Mouse (Mus musculus) kidney, adult 2 months (tissue): ENCODE data around the gene Ceacam15. TPM values are rescaled to one million over a fixed set of nuclear protein-coding genes. Genes with fewer than 3 reads are reported as not detected.

ENCODE experiments used
- DNase-seq: peaks from one replicate; pipeline ENCODE4 v3.0.0; 2021
- H3K27ac ChIP-seq: fragments of 200-500 bp; 2 replicates; pipeline ENCODE4 v1.5.1; 2012; ENCODE audit warnings: low read depth, low read length, control low read depth, inconsistent platforms; ENCODE audit not compliant: insufficient read depth
- H3K27me3 ChIP-seq: fragments of 200-500 bp; replicated peaks from 2 replicates; pipeline ENCODE4 v1.6.1; 2012; ENCODE audit warnings: mild to moderate bottlenecking, moderate library complexity, low read length, inconsistent platforms; ENCODE audit not compliant: control insufficient read depth, insufficient read depth
- H3K36me3 ChIP-seq: fragments of 200-500 bp; 2 replicates; pipeline ENCODE4 v1.6.1; 2012; ENCODE audit warnings: mild to moderate bottlenecking, moderate library complexity, low read length, inconsistent platforms; ENCODE audit not compliant: control insufficient read depth, insufficient read depth
- H3K4me1 ChIP-seq: fragments of 200-500 bp; 2 replicates; pipeline ENCODE4 v1.6.1; 2011; ENCODE audit warnings: low read length; ENCODE audit not compliant: control insufficient read depth, insufficient read depth
- H3K4me3 ChIP-seq: fragments of 200-500 bp; 2 replicates; pipeline ENCODE4 v1.5.1; 2011; ENCODE audit warnings: mild to moderate bottlenecking, low read depth, low read length, control low read depth; ENCODE audit not compliant: insufficient read depth
- CTCF ChIP-seq: fragments of 200-500 bp; conservative IDR thresholded peaks from 2 replicates; pipeline ENCODE4 v1.5.1; 2011; ENCODE audit warnings: low read depth, mild to moderate bottlenecking, control low read depth, low read length, moderate library complexity, mixed read lengths; ENCODE audit not compliant: insufficient read depth, insufficient read length
- POLR2A ChIP-seq: fragments of 200-500 bp; IDR thresholded peaks from one replicate; pipeline ENCODE4 v1.6.1; 2011; ENCODE audit warnings: low read depth, low read length, control low read depth
- whole genome bisulfite sequencing: fragments of 180-500 bp; shearing (Covaris S2); methylation state at CpG from one replicate; pipeline ENCODE4 v1.1.7; 2018; 5-methylcytosine and 5-hydroxymethylcytosine counted together
- polyA plus RNA-seq: library from polyadenylated mRNA; depleted of rRNA; stranded (reverse); fragments of >200 nt; gene quantifications from 2 replicates; pipeline ENCODE4 v1.2.3, GENCODE M21; 2012; rRNA removed

Ceacam15 gene
- polyA plus RNA-seq, 1 experiment: not detected

DNA sequence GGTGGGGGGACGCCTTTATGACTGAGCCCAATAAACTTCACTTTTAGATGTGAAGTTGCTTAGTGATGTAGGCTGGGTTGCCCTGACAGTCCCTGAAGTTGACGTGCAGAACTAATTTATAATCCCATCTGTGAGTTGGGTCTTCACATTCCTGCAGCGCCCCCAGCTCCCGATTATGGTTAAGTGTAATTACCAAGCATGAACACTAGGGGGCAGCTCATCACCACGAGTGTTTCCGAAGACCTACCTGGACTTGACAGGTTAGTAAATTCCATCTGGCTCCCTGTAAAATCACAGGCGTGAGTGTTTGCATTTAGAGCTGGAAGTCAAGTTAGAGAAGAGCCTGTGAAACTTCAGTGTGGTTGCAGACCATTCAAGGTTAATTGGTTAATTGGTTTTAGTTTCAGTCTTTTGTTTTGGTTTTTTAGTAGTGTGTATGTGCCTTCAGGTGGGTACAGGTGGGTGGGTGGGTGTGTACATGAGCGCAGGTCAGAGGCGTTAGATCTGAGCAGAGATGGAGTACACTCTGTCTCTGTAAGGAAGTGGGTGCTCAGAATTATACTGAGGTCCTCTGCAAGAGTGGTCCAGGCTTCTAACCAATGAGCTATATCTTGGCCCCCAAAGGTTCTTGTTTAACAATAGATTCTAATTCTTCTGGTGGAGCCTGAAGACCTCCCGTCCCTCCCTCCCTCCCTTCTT lies 45.8 kb downstream of the Ceacam15 start:
- 13% methylated on average over 10 of the region's 10 CpGs for WGBS
- peak; percentile 63 for DNase-seq
- H3K27ac ChIP-seq: no peak overlapping the region
- H3K36me3 ChIP-seq: no peaks in the 10 kb centered on the region
- no peak overlapping the region for H3K4me3 ChIP-seq
- TF ChIP-seq POLR2A (no peak), CTCF (peak; percentile 85)
- H3K27me3 ChIP-seq: no peaks in the 10 kb centered on the region
- H3K4me1 ChIP-seq: no peaks in the 10 kb centered on the region

DNA sequence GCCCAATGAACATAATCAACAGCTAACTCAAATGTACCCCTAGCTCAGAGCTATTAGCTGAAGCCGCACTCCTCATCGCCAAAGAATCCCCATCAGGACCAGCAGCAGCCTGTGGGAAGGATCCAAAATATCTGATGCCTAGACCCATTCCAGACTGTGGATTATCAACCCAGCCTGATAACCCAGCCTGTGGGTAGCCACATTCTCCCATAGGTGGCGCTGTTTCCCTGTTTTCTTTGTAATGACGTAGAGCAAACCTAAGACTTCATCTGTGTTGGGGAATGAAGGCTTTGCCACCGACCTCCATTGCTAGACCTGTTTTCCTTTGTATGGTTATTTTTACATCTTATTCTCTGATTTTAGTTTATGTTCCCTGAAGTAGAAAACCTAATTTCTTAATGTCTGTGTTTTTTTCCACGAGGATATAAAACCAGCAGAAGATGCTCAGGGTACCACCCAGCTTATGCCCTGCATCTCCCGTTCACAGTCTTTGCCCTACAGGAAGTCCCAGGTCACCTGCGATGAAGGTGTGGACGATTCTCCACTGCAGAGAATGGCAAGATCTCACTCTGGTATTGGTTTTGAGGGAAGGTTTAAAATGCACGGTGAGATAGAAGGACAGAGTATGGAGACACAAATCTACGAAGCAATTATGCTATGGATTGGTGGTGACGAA lies 47.3 kb downstream of the Ceacam15 start:
- TF ChIP-seq CTCF (peak; percentile 86), POLR2A (no peak)
- DNase-seq: peak; percentile 62
- Histone ChIP-seq H3K36me3 (no peaks in the 10 kb centered on the region), H3K27me3 (no peaks in the 10 kb centered on the region), H3K4me1 (no peaks in the 10 kb centered on the region), H3K4me3 (no peak overlapping the region), H3K27ac (no peak overlapping the region)
- WGBS: 33% methylated on average over 12 of the region's 12 CpGs

DNA sequence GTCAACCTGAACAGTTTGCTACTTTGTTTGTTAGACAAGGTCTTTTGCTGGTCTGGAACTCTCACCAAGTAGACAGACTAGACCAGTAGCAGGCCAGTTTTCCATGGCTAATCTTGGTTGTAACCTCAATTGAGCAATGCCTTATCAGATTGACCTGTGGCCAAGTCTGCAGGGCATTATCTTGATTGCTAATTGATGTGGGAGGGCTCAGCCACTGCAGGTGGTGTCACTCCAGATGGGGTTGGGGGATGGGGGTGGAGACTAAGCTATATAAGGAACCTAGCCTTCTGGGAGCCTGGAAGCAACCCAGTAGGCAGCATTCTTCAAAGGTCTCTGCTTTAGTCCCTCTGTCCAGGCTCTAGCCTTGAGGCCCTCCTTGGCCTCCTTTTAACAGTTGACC lies 51.8 kb downstream of the Ceacam15 start:
- H3K36me3 ChIP-seq: no peaks in the 10 kb centered on the region
- H3K27ac ChIP-seq: no peak overlapping the region
- no peaks in the 10 kb centered on the region for H3K27me3 ChIP-seq
- H3K4me1 ChIP-seq: no peaks in the 10 kb centered on the region
- no peak for TF ChIP-seq POLR2A
- no peak for TF ChIP-seq CTCF
- no peak overlapping the region for H3K4me3 ChIP-seq
- peak; percentile 28 for DNase-seq

- DNase-seq: no peak
- Histone ChIP-seq H3K27me3 (no peaks in the 10 kb centered on the region), H3K27ac (no peak overlapping the region), H3K4me3 (no peak overlapping the region), H3K4me1 (no peaks in the 10 kb centered on the region), H3K36me3 (no peaks in the 10 kb centered on the region)
- TF ChIP-seq CTCF (no peak), POLR2A (no peak)
- WGBS: 58% methylated on average over 4 of the region's 4 CpGs
Observed at GRCm38 (mm10) chr7:16623131-16623530, 52.4 kb downstream of the Ceacam15 start.

Other genes starting within 250 kb of the Ceacam15 start
- 112 and 125 TPM in 2 replicates for gene Tmem160, start 222.9 kb downstream of the Ceacam15 start, polyA plus RNA-seq
- gene Npas1, start 198.0 kb downstream of the Ceacam15 start, polyA plus RNA-seq: not detected in 2 replicates
- gene Arhgap35, start 60.7 kb downstream of the Ceacam15 start, polyA plus RNA-seq: 25.7 and 28.6 TPM in 2 replicates
- gene Ceacam9, start 46.2 kb upstream of the Ceacam15 start, polyA plus RNA-seq: not detected in 2 replicates
- gene Ap2s1, start 62.7 kb upstream of the Ceacam15 start, polyA plus RNA-seq: 288 and 300 TPM in 2 replicates
- gene Slc1a5, start 105.6 kb upstream of the Ceacam15 start, polyA plus RNA-seq: 74.6 and 95.2 TPM in 2 replicates
- gene Strn4, start 140.2 kb upstream of the Ceacam15 start, polyA plus RNA-seq: 94.4 and 116 TPM in 2 replicates
- gene Fkrp, start 141.0 kb upstream of the Ceacam15 start, polyA plus RNA-seq: 31.0 and 33.9 TPM in 2 replicates
- 18.3 and 23.3 TPM in 2 replicates for gene Prkd2, start 167.2 kb upstream of the Ceacam15 start, polyA plus RNA-seq
- 5.5 and 7.5 TPM in 2 replicates for gene Dact3, start 199.6 kb upstream of the Ceacam15 start, polyA plus RNA-seq
- gene Gng8, start 216.1 kb upstream of the Ceacam15 start, polyA plus RNA-seq: 3.6 and 3.7 TPM in 2 replicates
- gene Ptgir, start 230.8 kb upstream of the Ceacam15 start, polyA plus RNA-seq: 4.0 and 5.0 TPM in 2 replicates
- gene Calm3, start 248.4 kb upstream of the Ceacam15 start, polyA plus RNA-seq: 305 and 325 TPM in 2 replicates